Mouse (Mus musculus): ENCODE measurements at regions not wholly inside any gene's neighbourhood (a gene's known extent, or its start where the extent isn't known, plus 50 kb on each side); places are given as distances from the start of the nearest gene placed in this dataset.
A peak's percentile ranks its signal among the peaks of the same experiment; 100 is the strongest.

GRCm38 (mm10) chr4:152886773-152887172 is 409.1 kb upstream of the Kcnab2 start:
- Histone ChIP-seq H3K79me2 (ENCODE audit: control insufficient read depth, insufficient read depth, low read length, poor library complexity) (no peaks in the 10 kb centered on the region), H3K4me3 (ENCODE audit: control insufficient read depth in 1 of 2, insufficient read depth in 1 of 2, low read depth in 2 of 2, low read length in 2 of 2) (no peak overlapping the region), H3K4me1 (ENCODE audit: control insufficient read depth in 1 of 2, insufficient read depth in 2 of 2, low read length in 2 of 2) (no peaks in the 10 kb centered on the region), H3K27me3 (ENCODE audit: control insufficient read depth in 1 of 2, insufficient read depth in 2 of 2, low read length in 2 of 2) (no peaks in the 10 kb centered on the region), H3K9me3 (replicated peaks; ENCODE audit: insufficient read depth, low read length) (no peaks in the 10 kb centered on the region), H3K9ac (ENCODE audit: control insufficient read depth, low read depth, low read length, poor library complexity, severe bottlenecking) (no peak overlapping the region), H3K27ac (ENCODE audit: control insufficient read depth, low read depth, low read length) (no peak overlapping the region), H3K36me3 (ENCODE audit: control insufficient read depth in 1 of 2, insufficient read depth in 2 of 2, low read length in 2 of 2) (no peaks in the 10 kb centered on the region)
- TF ChIP-seq ZKSCAN1 (IDR thresholded peaks at IDR 0.05; ENCODE audit: low read depth, low read length) = no peak
- no peak for TF ChIP-seq CHD2 (IDR thresholded peaks at IDR 0.05; ENCODE audit: low read length)
- TF ChIP-seq UBTF (IDR thresholded peaks at IDR 0.05; ENCODE audit: borderline replicate concordance, insufficient read depth, low read depth, low read length) = no peak
- TF ChIP-seq USF1 (IDR thresholded peaks at IDR 0.05; ENCODE audit: low read depth, low read length) = no peak
- TF ChIP-seq RCOR1 (IDR thresholded peaks at IDR 0.05; ENCODE audit: low read depth, low read length) = no peak
- TF ChIP-seq MXI1 (IDR thresholded peaks at IDR 0.05; ENCODE audit: low read depth, low read length) = no peak
- no peak for TF ChIP-seq ELF1 (IDR thresholded peaks at IDR 0.05; ENCODE audit: low read depth, low read length)
- TF ChIP-seq MAZ (IDR thresholded peaks at IDR 0.05; ENCODE audit: low read depth, low read length) = no peak
- TF ChIP-seq GABPA (IDR thresholded peaks at IDR 0.05; ENCODE audit: low read depth, low read length) = no peak
- no peak for DNase-seq (ENCODE audit: low read depth, low spot score)

- Histone ChIP-seq H3K4me1 (ENCODE audit: control insufficient read depth in 1 of 2, insufficient read depth in 2 of 2, low read length in 2 of 2) (no peaks in the 10 kb centered on the region), H3K79me2 (ENCODE audit: control insufficient read depth, insufficient read depth, low read length, poor library complexity) (no peaks in the 10 kb centered on the region), H3K27ac (ENCODE audit: control insufficient read depth, low read depth, low read length) (no peak overlapping the region), H3K27me3 (ENCODE audit: control insufficient read depth in 1 of 2, insufficient read depth in 2 of 2, low read length in 2 of 2) (no peaks in the 10 kb centered on the region), H3K4me3 (ENCODE audit: control insufficient read depth in 1 of 2, insufficient read depth in 1 of 2, low read depth in 2 of 2, low read length in 2 of 2) (no peak overlapping the region), H3K9me3 (replicated peaks; ENCODE audit: insufficient read depth, low read length) (no peaks in the 10 kb centered on the region), H3K36me3 (ENCODE audit: control insufficient read depth in 1 of 2, insufficient read depth in 2 of 2, low read length in 2 of 2) (no peaks in the 10 kb centered on the region), H3K9ac (ENCODE audit: control insufficient read depth, low read depth, low read length, poor library complexity, severe bottlenecking) (no peak overlapping the region)
- TF ChIP-seq CTCF (IDR thresholded peaks at IDR 0.05 in 2 of 3, conservative IDR thresholded peaks at IDR 0.05 in 1 of 3; ENCODE audit: control insufficient read depth in 1 of 3, insufficient read depth in 1 of 3, low read depth in 2 of 3, low read length in 3 of 3, poor library complexity in 1 of 3, severe bottlenecking in 1 of 3) (no peak), MAFK (IDR thresholded peaks at IDR 0.05; ENCODE audit: borderline replicate concordance, low read depth, low read length) (no peak), SIN3A (IDR thresholded peaks at IDR 0.05; ENCODE audit: low read length) (no peak)
- DNase-seq (ENCODE audit: low read depth, low spot score) = peak; percentile 47
These were observed 403.8 kb upstream of the Kcnab2 start for GRCm38 (mm10) chr4:152881433-152881930.

DNA sequence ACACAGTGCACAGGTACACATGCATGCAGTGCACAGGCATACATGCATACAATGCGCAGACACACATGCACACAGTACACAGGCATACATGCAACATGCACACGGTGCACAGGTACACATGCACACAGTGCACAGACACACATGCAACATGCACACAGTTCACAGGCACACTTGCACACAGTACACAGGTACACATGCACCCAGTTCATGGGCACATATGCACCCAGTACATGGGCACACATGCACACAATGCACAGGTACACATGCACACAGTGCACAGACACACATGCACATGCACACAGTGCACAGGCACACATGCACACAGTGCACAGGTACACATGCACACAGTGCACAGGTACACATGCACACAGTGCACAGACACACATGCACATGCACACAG is 402.7 kb upstream of the Kcnab2 start:
- Histone ChIP-seq H3K9ac (ENCODE audit: control insufficient read depth, low read depth, low read length, poor library complexity, severe bottlenecking) (no peak overlapping the region), H3K4me3 (ENCODE audit: control insufficient read depth in 1 of 2, insufficient read depth in 1 of 2, low read depth in 2 of 2, low read length in 2 of 2) (no peak overlapping the region), H3K27ac (ENCODE audit: control insufficient read depth, low read depth, low read length) (no peak overlapping the region), H3K27me3 (ENCODE audit: control insufficient read depth in 1 of 2, insufficient read depth in 2 of 2, low read length in 2 of 2) (no peaks in the 10 kb centered on the region), H3K9me3 (replicated peaks; ENCODE audit: insufficient read depth, low read length) (no peaks in the 10 kb centered on the region), H3K79me2 (ENCODE audit: control insufficient read depth, insufficient read depth, low read length, poor library complexity) (no peaks in the 10 kb centered on the region), H3K4me1 (ENCODE audit: control insufficient read depth in 1 of 2, insufficient read depth in 2 of 2, low read length in 2 of 2) (no peaks in the 10 kb centered on the region), H3K36me3 (ENCODE audit: control insufficient read depth in 1 of 2, insufficient read depth in 2 of 2, low read length in 2 of 2) (no peaks in the 10 kb centered on the region)
- no peak for DNase-seq (ENCODE audit: low read depth, low spot score)
- TF ChIP-seq JUND (IDR thresholded peaks at IDR 0.05; ENCODE audit: low read depth, low read length) (no peak), POLR2A (IDR thresholded peaks at IDR 0.05; ENCODE audit: control insufficient read depth in 1 of 2, insufficient read depth in 1 of 2, low read depth in 1 of 2, low read length in 2 of 2, poor library complexity in 1 of 2) (no peak), NRF1 (IDR thresholded peaks at IDR 0.05; ENCODE audit: insufficient read depth, low read depth, low read length, poor library complexity, severe bottlenecking) (no peak), TAL1 (IDR thresholded peaks at IDR 0.05; ENCODE audit: low read length) (no peak), SIN3A (IDR thresholded peaks at IDR 0.05; ENCODE audit: low read length) (no peak), GATA1 (IDR thresholded peaks at IDR 0.05; ENCODE audit: low read depth, low read length) (no peak), KAT2A (conservative IDR thresholded peaks at IDR 0.05; ENCODE audit: low read depth, low read length) (no peak), POLR2AphosphoS2 (IDR thresholded peaks at IDR 0.05; ENCODE audit: low read length) (no peak)
